Mouse (Mus musculus): ENCODE data around the gene Gusb. TPM values are rescaled to one million over a fixed set of nuclear protein-coding genes. Genes with fewer than 3 reads are reported as not detected.

Gusb gene
- polyA plus RNA-seq, 1 experiment from 2014 or later: 31.9 TPM

Other genes starting within 250 kb of the Gusb start
- 34.7 and 38.5 TPM in 2 replicates for gene Psph, start 215.6 kb downstream of the Gusb start, polyA plus RNA-seq (2015; fragmentation: Nextera tagmentation; extraction: Ambion mirVana)
- 29.1 and 32.7 TPM in 2 replicates for gene Sumf2, start 156.1 kb downstream of the Gusb start, polyA plus RNA-seq (2015; fragmentation: Nextera tagmentation; extraction: Ambion mirVana)
- 711 and 732 TPM in 2 replicates for gene Chchd2, start 115.6 kb downstream of the Gusb start, polyA plus RNA-seq (2015; fragmentation: Nextera tagmentation; extraction: Ambion mirVana)
- gene Zbed5, start 107.3 kb downstream of the Gusb start, polyA plus RNA-seq (2015; fragmentation: Nextera tagmentation; extraction: Ambion mirVana): 13.6 and 14.2 TPM in 2 replicates
- 0.69 and 0.79 TPM in 2 replicates for gene Phkg1, start 104.5 kb downstream of the Gusb start, polyA plus RNA-seq (2015; fragmentation: Nextera tagmentation; extraction: Ambion mirVana)
- gene Nupr1l, start 94.5 kb downstream of the Gusb start, polyA plus RNA-seq (2015; fragmentation: Nextera tagmentation; extraction: Ambion mirVana): 4.8 and 5.0 TPM in 2 replicates
- gene Vkorc1l1, start 61.1 kb downstream of the Gusb start, polyA plus RNA-seq (2015; fragmentation: Nextera tagmentation; extraction: Ambion mirVana): 31.3 and 33.4 TPM in 2 replicates
- 37.4 and 39.5 TPM in 2 replicates for gene Asl, start 26.2 kb upstream of the Gusb start, polyA plus RNA-seq (2015; fragmentation: Nextera tagmentation; extraction: Ambion mirVana)
- 82.2 and 83.2 TPM in 2 replicates for gene Crcp, start 26.2 kb upstream of the Gusb start, polyA plus RNA-seq (2015; fragmentation: Nextera tagmentation; extraction: Ambion mirVana)
- 57.2 and 59.8 TPM in 2 replicates for gene Tpst1, start 70.3 kb upstream of the Gusb start, polyA plus RNA-seq (2015; fragmentation: Nextera tagmentation; extraction: Ambion mirVana)
- 17.7 and 18.1 TPM in 2 replicates for gene Kctd7, start 141.8 kb upstream of the Gusb start, polyA plus RNA-seq (2015; fragmentation: Nextera tagmentation; extraction: Ambion mirVana)
- gene Rabgef1, start 168.7 kb upstream of the Gusb start, polyA plus RNA-seq (2015; fragmentation: Nextera tagmentation; extraction: Ambion mirVana): 39.8 and 40.6 TPM in 2 replicates
- gene Tmem248, start 214.0 kb upstream of the Gusb start, polyA plus RNA-seq (2015; fragmentation: Nextera tagmentation; extraction: Ambion mirVana): 23.6 and 26.2 TPM in 2 replicates